Mouse (Mus musculus) liver, adult (tissue): ENCODE data around the gene Lrrtm3.

Source experiments
- GATA4 ChIP-seq: IDR thresholded peaks from 2 replicates; pipeline ENCODE4 v1.6.1; 2014; ENCODE audit warnings: mild to moderate bottlenecking, low read length; ENCODE audit not compliant: insufficient replicate concordance

Gene Lrrtm3

GRCm38 (mm10) chr10:64089680-64090460, at the start of gene Lrrtm3:
Lrrtm3 (minus strand) TSS chr10:64090277.
- TF ChIP-seq GATA4: no peak

- no peak for TF ChIP-seq GATA4
Observed at GRCm38 (mm10) chr10:64135481-64135880, 45.4 kb upstream of the Lrrtm3 start.

GRCm38 (mm10) chr10:64133461-64133860, 43.4 kb upstream of the Lrrtm3 start:
- TF ChIP-seq GATA4: no peak

- TF ChIP-seq GATA4: no peak
Observed at GRCm38 (mm10) chr10:64130397-64131150, 40.5 kb upstream of the Lrrtm3 start.

GRCm38 (mm10) chr10:64118833-64119232, 28.8 kb upstream of the Lrrtm3 start:
- no peak for TF ChIP-seq GATA4

GRCm38 (mm10) chr10:64115246-64115645, 25.2 kb upstream of the Lrrtm3 start:
- TF ChIP-seq GATA4: no peak

- TF ChIP-seq GATA4: no peak
Observed at GRCm38 (mm10) chr10:64096532-64096931, 6.5 kb upstream of the Lrrtm3 start.

GRCm38 (mm10) chr10:64088774-64089460, 1.2 kb downstream of the Lrrtm3 start:
- no peak for TF ChIP-seq GATA4

GRCm38 (mm10) chr10:64087936-64088773, 1.9 kb downstream of the Lrrtm3 start:
- no peak for TF ChIP-seq GATA4

- no peak for TF ChIP-seq GATA4
Observed at GRCm38 (mm10) chr10:64087521-64087920, 2.6 kb downstream of the Lrrtm3 start.

GRCm38 (mm10) chr10:64086567-64087391, 3.3 kb downstream of the Lrrtm3 start:
- no peak for TF ChIP-seq GATA4

- TF ChIP-seq GATA4: no peak
Observed at GRCm38 (mm10) chr10:64086183-64086566, 3.9 kb downstream of the Lrrtm3 start.

GRCm38 (mm10) chr10:64084465-64084864, 5.6 kb downstream of the Lrrtm3 start:
- TF ChIP-seq GATA4: no peak

- TF ChIP-seq GATA4: no peak
Observed at GRCm38 (mm10) chr10:64083813-64084212, 6.3 kb downstream of the Lrrtm3 start.

- no peak for TF ChIP-seq GATA4
Observed at GRCm38 (mm10) chr10:64082345-64082744, 7.7 kb downstream of the Lrrtm3 start.
